Mouse (Mus musculus) hematopoietic stem cell, adult 5-6 weeks (primary cell): ENCODE measurements at regions not wholly inside any gene's neighbourhood (a gene's known extent, or its start where the extent isn't known, plus 50 kb on each side); places are given as distances from the start of the nearest gene placed in this dataset.
A peak's percentile ranks its signal among the peaks of the same experiment; 100 is the strongest.

Source experiments
- ATAC-seq, 2 experiments: fragments of 125-278 bp in 1 of 2; replicated peaks in 1 of 2; 2 replicates each; pipeline ENCODE4 v1.8.0; 2016 to 2017; ENCODE audit warnings: inconsistent platforms in 2 of 2, mild to moderate bottlenecking in 2 of 2, moderate number of reproducible peaks in 2 of 2, low read depth in 1 of 2, moderate TSS enrichment in 1 of 2; ENCODE audit not compliant: low FRiP score in 2 of 2, poor library complexity in 2 of 2, severe bottlenecking in 2 of 2, insufficient read depth in 1 of 2, low TSS enrichment in 1 of 2

- ATAC-seq, result no peak
Observed at GRCm38 (mm10) chr14:71056601-71057000, 457.0 kb upstream of the Fam160b2 start.

GRCm38 (mm10) chr14:71055480-71055879, 455.8 kb upstream of the Fam160b2 start:
- no peak for ATAC-seq

- no peak for ATAC-seq
Observed at GRCm38 (mm10) chr14:71053788-71054641, 454.4 kb upstream of the Fam160b2 start.

GRCm38 (mm10) chr14:71047096-71047495, 447.5 kb upstream of the Fam160b2 start:
- no peak for ATAC-seq

- ATAC-seq, result 0 out of 4 replicates have a peak, but pooled peaks of 1 of the 2 experiments have one; percentile 12
Observed at GRCm38 (mm10) chr14:71043879-71044770, 444.5 kb upstream of the Fam160b2 start.

- ATAC-seq, result no peak
Observed at GRCm38 (mm10) chr14:71036620-71037019, 437.0 kb upstream of the Fam160b2 start.

- ATAC-seq, result no peak
Observed at GRCm38 (mm10) chr14:71033586-71033985, 434.0 kb upstream of the Fam160b2 start.

GRCm38 (mm10) chr14:71030164-71030880, 430.7 kb upstream of the Fam160b2 start:
- no peak for ATAC-seq
